Mouse (Mus musculus) heart, postnatal 0 days (tissue): ENCODE measurements around the gene Pdzk1. TPM values are rescaled to one million over a fixed set of nuclear protein-coding genes. Genes with fewer than 3 reads are reported as not detected.

Experiments
- ATAC-seq: fragments of 200-750 bp; cut with Nextera tagmentation; 2 replicates; pipeline ENCODE4 v1.8.0; 2017; ENCODE audit warnings: low read depth, moderate number of reproducible peaks, moderate library complexity; ENCODE audit not compliant: insufficient read depth
- DNase-seq: peaks from one replicate; pipeline ENCODE4 v3.0.0-alpha.2; 2016; ENCODE audit warnings: low spot score
- H3K27ac ChIP-seq: fragments of 300-500 bp; sonication (generic); 2 replicates; pipeline ENCODE4 v1.5.1; 2014; ENCODE audit warnings: low read depth, mild to moderate bottlenecking
- H3K27me3 ChIP-seq: fragments of 300-500 bp; sonication (generic); 2 replicates; pipeline ENCODE4 v1.6.1; 2014; ENCODE audit warnings: low read length, mixed read lengths; ENCODE audit not compliant: control insufficient read depth, insufficient read depth
- H3K36me3 ChIP-seq: fragments of 300-500 bp; sonication (generic); replicated peaks from 2 replicates; pipeline ENCODE4 v1.6.1; 2014; ENCODE audit warnings: low read length, mixed read lengths; ENCODE audit not compliant: control insufficient read depth, insufficient read depth
- H3K4me1 ChIP-seq: fragments of 300-500 bp; sonication (generic); 2 replicates; pipeline ENCODE4 v1.6.1; 2014; ENCODE audit warnings: antibody characterized with exemption; ENCODE audit not compliant: control insufficient read depth, insufficient read depth
- H3K4me2 ChIP-seq: fragments of 300-500 bp; sonication (generic); 2 replicates; pipeline ENCODE4 v1.6.1; 2014; ENCODE audit warnings: low read depth, mild to moderate bottlenecking, low read length, moderate library complexity
- H3K4me3 ChIP-seq: fragments of 300-500 bp; sonication (generic); 2 replicates; pipeline ENCODE4 v1.5.1; 2014; ENCODE audit warnings: low read depth, low read length
- H3K9ac ChIP-seq: fragments of 300-500 bp; sonication (generic); replicated peaks from 2 replicates; pipeline ENCODE4 v1.6.1; 2014; ENCODE audit warnings: low read depth, low read length, mixed read lengths
- H3K9me3 ChIP-seq: fragments of 300-500 bp; sonication (generic); replicated peaks from 2 replicates; pipeline ENCODE4 v1.6.1; 2016; ENCODE audit warnings: low read length; ENCODE audit not compliant: control insufficient read depth
- CTCF ChIP-seq: IDR thresholded peaks from 2 replicates; pipeline ENCODE4 v1.5.1; 2016; ENCODE audit warnings: antibody characterized with exemption, control low read depth, low read depth
- EP300 ChIP-seq: IDR thresholded peaks from 2 replicates; pipeline ENCODE4 v1.6.1; 2016; ENCODE audit warnings: antibody characterized with exemption, low read depth
- WGBS: fragments of 180-500 bp; shearing (Covaris S2); extraction: QIAGEN DNeasy Blood & Tissue Kit; methylation state at CpG from one replicate; pipeline ENCODE4 v1.1.7; 2014; 5-methylcytosine and 5-hydroxymethylcytosine counted together
- polyA plus RNA-seq: library from polyadenylated mRNA; unstranded; fragments of >200 nt; fragmentation: Nextera tagmentation; extraction: Ambion mirVana; gene quantifications from 2 replicates; pipeline ENCODE4 v1.2.1, GENCODE M21; 2015
- total RNA-seq: library from RNA; depleted of rRNA; stranded (reverse); fragments of >200 nt; gene quantifications from 2 replicates; pipeline ENCODE4 v1.2.3, GENCODE M21; 2014; ENCODE audit warnings: low replicate concordance

The Pdzk1 gene
- total and polyA plus RNA-seq, 2 experiments from 2014 or later, result 0.11 TPM; not detected in 1

- Histone ChIP-seq H3K27ac (no peak overlapping the region), H3K4me2 (no peak overlapping the region), H3K9me3 (no peaks in the 10 kb centered on the region), H3K4me1 (no peaks in the 10 kb centered on the region), H3K4me3 (no peak overlapping the region), H3K36me3 (peaks cover 63% of the 10 kb centered on the region), H3K9ac (no peak overlapping the region), H3K27me3 (no peaks in the 10 kb centered on the region)
- TF ChIP-seq CTCF (no peak), EP300 (no peak)
- 82% methylated on average over 8 of the region's 8 CpGs for WGBS
- DNase-seq (no peak), ATAC-seq (no peak)
These were observed 42.0 kb downstream of the Pdzk1 start for GRCm38 (mm10) chr3:96871070-96871469.

GRCm38 (mm10) chr3:96872501-96872900 lies 43.4 kb downstream of the Pdzk1 start:
- H3K4me3 ChIP-seq, result no peak overlapping the region
- TF ChIP-seq EP300, result no peak
- TF ChIP-seq CTCF, result no peak
- no peak overlapping the region for H3K27ac ChIP-seq
- WGBS, result 89% methylated on average over 8 of the region's 8 CpGs
- H3K9me3 ChIP-seq, result no peaks in the 10 kb centered on the region
- DNase-seq (no peak), ATAC-seq (no peak)
- no peaks in the 10 kb centered on the region for H3K4me1 ChIP-seq
- no peak overlapping the region for H3K9ac ChIP-seq
- no peak overlapping the region for H3K4me2 ChIP-seq
- H3K27me3 ChIP-seq, result no peaks in the 10 kb centered on the region
- peaks cover 63% of the 10 kb centered on the region for H3K36me3 ChIP-seq

GRCm38 (mm10) chr3:96874808-96875571 lies 45.9 kb downstream of the Pdzk1 start:
- ATAC-seq (no peak), DNase-seq (no peak)
- Histone ChIP-seq H3K27ac (no peak overlapping the region), H3K4me2 (no peak overlapping the region), H3K9me3 (no peaks in the 10 kb centered on the region), H3K4me1 (no peaks in the 10 kb centered on the region), H3K4me3 (no peak overlapping the region), H3K9ac (no peak overlapping the region), H3K36me3 (peaks cover 59% of the 10 kb centered on the region), H3K27me3 (no peaks in the 10 kb centered on the region)
- TF ChIP-seq CTCF (no peak), EP300 (no peak)
- WGBS, result 76% methylated on average over 7 of the region's 7 CpGs

GRCm38 (mm10) chr3:96879536-96879935 lies 50.5 kb downstream of the Pdzk1 start:
- Histone ChIP-seq H3K9me3 (no peaks in the 10 kb centered on the region), H3K4me3 (no peak overlapping the region), H3K4me1 (no peaks in the 10 kb centered on the region), H3K36me3 (peaks cover 51% of the 10 kb centered on the region), H3K4me2 (no peak overlapping the region), H3K27me3 (no peaks in the 10 kb centered on the region), H3K27ac (no peak overlapping the region), H3K9ac (no peak overlapping the region)
- no peak for TF ChIP-seq EP300
- no peak for TF ChIP-seq CTCF
- DNase-seq (no peak), ATAC-seq (no peak)
- 84% methylated on average over 9 of the region's 9 CpGs for WGBS

- TF ChIP-seq CTCF (no peak), EP300 (no peak)
- Histone ChIP-seq H3K4me2 (no peak overlapping the region), H3K27me3 (no peaks in the 10 kb centered on the region), H3K4me1 (no peaks in the 10 kb centered on the region), H3K4me3 (no peak overlapping the region), H3K9me3 (no peaks in the 10 kb centered on the region), H3K9ac (no peak overlapping the region), H3K27ac (no peak overlapping the region), H3K36me3 (peaks cover 46% of the 10 kb centered on the region)
- WGBS, result 78% methylated on average over 4 of the region's 4 CpGs
- ATAC-seq (no peak), DNase-seq (no peak)
These were observed 51.3 kb downstream of the Pdzk1 start for GRCm38 (mm10) chr3:96880385-96880784.

- ATAC-seq, result no peak
- Histone ChIP-seq H3K9me3 (no peaks in the 10 kb centered on the region), H3K4me3 (no peak overlapping the region), H3K9ac (no peak overlapping the region), H3K27me3 (no peaks in the 10 kb centered on the region), H3K4me2 (no peak overlapping the region), H3K36me3 (peaks cover 47% of the 10 kb centered on the region), H3K27ac (no peak overlapping the region), H3K4me1 (no peaks in the 10 kb centered on the region)
- TF ChIP-seq EP300, result no peak
- no peak for TF ChIP-seq CTCF
- no peak for DNase-seq
- 83% methylated on average over 6 of the region's 6 CpGs for WGBS
These were observed 52.5 kb downstream of the Pdzk1 start for GRCm38 (mm10) chr3:96881557-96881956.
